Mouse (Mus musculus): ENCODE data around the gene Csrnp1.

Gene Csrnp1

GRCm38 (mm10) chr9:119976704-119977556 is 7.5 kb downstream of the Csrnp1 start:
- no peak for DNase-seq

- DNase-seq, result no peak
Observed at GRCm38 (mm10) chr9:119975286-119975685, 9.2 kb downstream of the Csrnp1 start.

GRCm38 (mm10) chr9:119974609-119975008 is 9.8 kb downstream of the Csrnp1 start:
- DNase-seq, result no peak

GRCm38 (mm10) chr9:119973869-119974520 is 10.5 kb downstream of the Csrnp1 start:
- DNase-seq, result peak; percentile 24 to 42

GRCm38 (mm10) chr9:119973281-119973680 is 11.2 kb downstream of the Csrnp1 start:
- DNase-seq, result peak in 1 of 2 experiments; percentile 27

- DNase-seq, result peak; percentile 64 to 75
Observed at GRCm38 (mm10) chr9:119972582-119972981, 11.9 kb downstream of the Csrnp1 start.

- DNase-seq, result peak in 1 of 2 experiments; percentile 30
Observed at GRCm38 (mm10) chr9:119972166-119972565, 12.3 kb downstream of the Csrnp1 start.

GRCm38 (mm10) chr9:119970763-119971656 is 13.4 kb downstream of the Csrnp1 start:
- peak; percentile 84 to 85 for DNase-seq

GRCm38 (mm10) chr9:119970221-119970620 is 14.2 kb downstream of the Csrnp1 start:
- peak; percentile 62 to 76 for DNase-seq

- no peak for DNase-seq
Observed at GRCm38 (mm10) chr9:119969811-119970210, 14.6 kb downstream of the Csrnp1 start.

GRCm38 (mm10) chr9:119966221-119966910 is 18.1 kb downstream of the Csrnp1 start:
- DNase-seq, result no peak

GRCm38 (mm10) chr9:119965186-119965585 is 19.3 kb downstream of the Csrnp1 start:
- peak in 1 of 2 experiments; percentile 28 for DNase-seq

GRCm38 (mm10) chr9:119964206-119964605 is 20.3 kb downstream of the Csrnp1 start:
- DNase-seq, result no peak

- DNase-seq, result peak; percentile 63 to 67
Observed at GRCm38 (mm10) chr9:119962987-119963667, 21.3 kb downstream of the Csrnp1 start.

GRCm38 (mm10) chr9:119962216-119962615 is 22.2 kb downstream of the Csrnp1 start:
- DNase-seq, result no peak

- DNase-seq, result no peak
Observed at GRCm38 (mm10) chr9:119958835-119959234, 25.6 kb downstream of the Csrnp1 start.

GRCm38 (mm10) chr9:119951388-119951787 is 33.1 kb downstream of the Csrnp1 start:
- DNase-seq, result no peak

- DNase-seq, result no peak
Observed at GRCm38 (mm10) chr9:119950434-119950833, 34.0 kb downstream of the Csrnp1 start.

GRCm38 (mm10) chr9:119948804-119949203 is 35.7 kb downstream of the Csrnp1 start:
- no peak for DNase-seq

GRCm38 (mm10) chr9:119945173-119945900 is 39.1 kb downstream of the Csrnp1 start:
- DNase-seq, result no peak

GRCm38 (mm10) chr9:119943326-119943725 is 41.1 kb downstream of the Csrnp1 start:
- no peak for DNase-seq

All from cerebellum, adult 18-20 months (tissue).